Mouse (Mus musculus): ENCODE data around the gene Mynn. TPM values are rescaled to one million over a fixed set of nuclear protein-coding genes. Genes with fewer than 3 reads are reported as not detected.
A peak's percentile ranks its signal among the peaks of the same experiment; 100 is the strongest.

Gene Mynn
- polyA plus RNA-seq, 1 experiment from 2014 or later: 20.6 TPM

GRCm38 (mm10) chr3:30650062-30650841 is 48.4 kb downstream of the Mynn start:
- Histone ChIP-seq H3K36me3 (ENCODE audit: control insufficient read depth, insufficient read depth, low read length) (no peaks in the 10 kb centered on the region), H3K27ac (ENCODE audit: low read length) (no peak overlapping the region), H3K27me3 (replicated peaks; ENCODE audit: control insufficient read depth, insufficient read depth, low read length) (peaks cover 6% of the 10 kb centered on the region; the same call in 1 of the 2 replicates), H3K4me1 (ENCODE audit: control insufficient read depth, insufficient read depth, low read length) (peaks cover 13% of the 10 kb centered on the region), H3K9ac (ENCODE audit: low read depth, low read length) (peak overlapping the region; percentile 38), H3K9me3 (ENCODE audit: control insufficient read depth, low read length) (no peaks in the 10 kb centered on the region), H3K4me3 (ENCODE audit: low read length) (peak overlapping the region; percentile 45), H3K4me2 (ENCODE audit: low read depth, low read length) (peak overlapping the region; percentile 75)
- WGBS: under 1% methylated on average over 41 of the region's 41 CpGs
- peak; percentile 86 for ATAC-seq

DNA sequence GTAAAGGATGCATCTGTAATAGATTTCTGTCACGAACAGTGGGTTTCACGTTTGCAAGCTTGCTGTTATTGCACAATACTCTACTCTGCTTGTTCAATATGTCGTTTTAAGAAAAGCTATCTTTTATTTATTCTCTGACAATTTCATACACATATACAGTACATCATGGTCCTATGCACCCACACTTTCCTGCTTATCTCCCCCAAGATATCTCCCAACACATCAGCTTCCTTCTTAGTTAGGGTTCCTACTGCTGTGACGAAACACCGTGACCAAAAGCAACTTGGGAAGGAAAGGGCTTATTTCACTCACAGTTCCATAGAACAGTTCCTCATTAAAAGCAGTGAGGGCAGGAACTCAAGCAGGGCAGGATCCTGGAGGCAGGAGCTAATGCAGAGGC is 54.1 kb downstream of the Mynn start:
- Histone ChIP-seq H3K9me3 (ENCODE audit: control insufficient read depth, low read length) (no peaks in the 10 kb centered on the region), H3K36me3 (ENCODE audit: control insufficient read depth, insufficient read depth, low read length) (no peaks in the 10 kb centered on the region), H3K27ac (ENCODE audit: low read length) (no peak overlapping the region), H3K9ac (ENCODE audit: low read depth, low read length) (no peak overlapping the region), H3K4me1 (ENCODE audit: control insufficient read depth, insufficient read depth, low read length) (no peaks in the 10 kb centered on the region), H3K4me2 (ENCODE audit: low read depth, low read length) (no peak overlapping the region), H3K4me3 (ENCODE audit: low read length) (no peak overlapping the region), H3K27me3 (replicated peaks; ENCODE audit: control insufficient read depth, insufficient read depth, low read length) (no peaks in the 10 kb centered on the region)
- no peak for ATAC-seq
- 75% methylated on average over 5 of the region's 5 CpGs for WGBS

DNA sequence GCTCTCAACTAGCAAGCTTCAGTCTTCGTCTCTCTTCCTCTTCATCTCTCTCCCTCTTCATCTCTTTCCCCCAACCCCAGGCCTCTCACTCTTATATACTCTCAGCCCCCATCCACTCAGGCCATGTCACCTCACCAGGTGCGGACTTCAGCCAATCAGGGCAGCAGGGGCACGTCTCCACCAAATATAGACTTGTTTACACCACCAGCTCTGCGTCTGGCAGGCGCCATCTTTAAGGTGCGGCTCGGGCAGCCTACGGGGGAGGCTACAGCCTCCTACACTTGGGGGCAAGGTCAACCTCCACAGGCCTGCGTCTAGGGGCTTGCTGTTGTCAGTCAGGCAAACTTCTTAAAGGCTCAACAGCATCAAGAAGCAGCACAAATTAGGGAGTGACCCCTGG is 56.6 kb downstream of the Mynn start:
- WGBS: 85% methylated on average over 9 of the region's 9 CpGs
- no peak overlapping the region for H3K4me3 ChIP-seq (ENCODE audit: low read length)
- H3K27me3 ChIP-seq (replicated peaks; ENCODE audit: control insufficient read depth, insufficient read depth, low read length): no peaks in the 10 kb centered on the region
- H3K4me2 ChIP-seq (ENCODE audit: low read depth, low read length): no peak overlapping the region
- no peaks in the 10 kb centered on the region for H3K4me1 ChIP-seq (ENCODE audit: control insufficient read depth, insufficient read depth, low read length)
- no peak for ATAC-seq
- no peaks in the 10 kb centered on the region for H3K36me3 ChIP-seq (ENCODE audit: control insufficient read depth, insufficient read depth, low read length)
- no peak overlapping the region for H3K27ac ChIP-seq (ENCODE audit: low read length)
- H3K9me3 ChIP-seq (ENCODE audit: control insufficient read depth, low read length): no peaks in the 10 kb centered on the region
- no peak overlapping the region for H3K9ac ChIP-seq (ENCODE audit: low read depth, low read length)

Other genes starting within 250 kb of the Mynn start
- gene Mecom, start 54.1 kb upstream of the Mynn start, polyA plus RNA-seq (2015; fragmentation: Nextera tagmentation; extraction: Ambion mirVana): 10.2 and 11.5 TPM in 2 replicates
- 0.12 and 0.33 TPM in 2 replicates for gene Actrt3, start 2.1 kb upstream of the Mynn start, polyA plus RNA-seq (2015; fragmentation: Nextera tagmentation; extraction: Ambion mirVana)
- gene Lrriq4, start 42.4 kb downstream of the Mynn start, polyA plus RNA-seq (2015; fragmentation: Nextera tagmentation; extraction: Ambion mirVana): not detected in 2 replicates
- 0.23 and 0.38 TPM in 2 replicates for gene Lrrc34, start 45.8 kb downstream of the Mynn start, polyA plus RNA-seq (2015; fragmentation: Nextera tagmentation; extraction: Ambion mirVana)
- 2.4 and 2.8 TPM in 2 replicates for gene Lrrc31, start 97.8 kb downstream of the Mynn start, polyA plus RNA-seq (2015; fragmentation: Nextera tagmentation; extraction: Ambion mirVana)
- gene Samd7, start 144.2 kb downstream of the Mynn start, polyA plus RNA-seq (2015; fragmentation: Nextera tagmentation; extraction: Ambion mirVana): not detected in 2 replicates
- gene Sec62, start 190.8 kb downstream of the Mynn start, polyA plus RNA-seq (2015; fragmentation: Nextera tagmentation; extraction: Ambion mirVana): 56.4 and 60.1 TPM in 2 replicates

All from intestine, embryonic 16.5 days (tissue).